ENCODE assay signal across 8 mouse cellular contexts in the genomic region with DNA sequence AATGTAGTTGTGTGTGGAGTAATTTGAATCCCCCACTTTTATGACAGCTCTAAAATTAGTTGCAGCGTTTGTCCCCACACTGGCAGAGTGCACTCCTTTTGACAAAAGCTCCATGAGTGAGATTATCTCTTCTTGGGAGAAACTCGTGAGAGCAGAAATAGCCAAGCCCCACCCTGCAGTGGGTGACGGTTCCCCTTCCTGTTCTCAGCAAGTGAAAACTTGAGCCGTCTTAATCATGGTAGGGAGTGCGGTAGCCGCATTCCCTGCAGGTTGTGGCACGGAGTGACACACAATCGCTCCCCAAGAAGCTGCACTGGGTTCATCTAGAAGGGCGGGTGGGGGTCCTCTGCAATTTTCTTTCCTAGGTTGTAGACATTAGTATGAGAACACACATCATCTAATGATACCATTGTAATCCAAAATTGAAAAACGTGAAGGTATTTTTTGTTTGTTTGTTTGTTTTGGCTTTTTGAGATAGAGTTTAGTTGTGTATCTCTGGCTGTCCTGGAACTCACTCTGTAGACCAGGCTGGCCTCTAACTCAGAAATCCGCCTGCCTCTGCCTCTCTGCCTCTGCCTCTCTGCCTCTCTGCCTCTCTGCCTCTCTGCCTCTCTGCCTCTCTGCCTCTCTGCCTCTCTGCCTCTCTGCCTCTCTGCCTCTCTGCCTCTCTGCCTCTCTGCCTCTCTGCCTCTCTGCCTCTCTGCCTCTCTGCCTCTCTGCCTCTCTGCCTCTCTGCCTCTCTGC. TPM values are rescaled to one million over a fixed set of nuclear protein-coding genes. Genes with fewer than 3 reads are reported as not detected.
A peak's percentile ranks its signal among the peaks of the same experiment; 100 is the strongest.
DNase-seq lines count a peak whose midpoint lies in the region; ATAC-seq and TF ChIP-seq lines count a peak whose summit lies in the region.
"Not testable (repeated sequence)": the region's sequence is repeated elsewhere in the genome, so short reads cannot be mapped to it uniquely, and the experiment has no call there.

No protein-coding gene starts in this region.

- peak; percentile 56 to 60 for TF ChIP-seq EP300 in MEL (IDR thresholded peaks at IDR 0.05; ENCODE audit: low read depth in 1 of 2, low read length in 2 of 2)
- TF ChIP-seq EP300 in heart, adult 2 months (IDR thresholded peaks at IDR 0.05; ENCODE audit: insufficient read depth, low read depth, low read length) = peak; percentile 67; the same call in 1 of the 2 replicates

- H3K9me3 ChIP-seq in MEL (replicated peaks; ENCODE audit: insufficient read depth, low read length); embryonic facial prominence, embryonic 13.5 days; intestine, embryonic 15.5 days; lung, embryonic 16.5 days (ENCODE audit: control insufficient read depth, low read length): not testable (repeated sequence)

- peak; percentile 92 for DNase-seq in MEL (ENCODE audit: low read depth, low spot score)
- DNase-seq in heart, adult 2 months = peak; percentile 60 to 63
- peak; percentile 26 to 29 for DNase-seq in left cerebral cortex, postnatal 14 days (ENCODE audit: low spot score in 2 of 2)
- peak; percentile 13 for DNase-seq in right cerebral cortex, postnatal 14 days
- DNase-seq in thymus, postnatal 25 days = peak; percentile 7

- H3K27ac ChIP-seq in MEL (ENCODE audit: control insufficient read depth, low read depth, low read length) = peak overlapping the region; percentile 94
- peak overlapping the region; percentile 66; the same call in 1 of the 2 replicates for H3K27ac ChIP-seq in embryonic facial prominence, embryonic 13.5 days
- peak overlapping the region; percentile 86 for H3K27ac ChIP-seq in heart, adult 2 months
- H3K27ac ChIP-seq in intestine, embryonic 15.5 days; lung, embryonic 16.5 days (ENCODE audit: low read length): not testable (repeated sequence)

- 54% methylated on average over 11 of the region's 11 CpGs for WGBS in embryonic facial prominence, embryonic 13.5 days
- 24% methylated on average over 11 of the region's 11 CpGs for WGBS in heart, adult 2 months
- WGBS in intestine, embryonic 15.5 days = 57% methylated on average over 11 of the region's 11 CpGs
- WGBS in lung, embryonic 16.5 days = 54% methylated on average over 11 of the region's 11 CpGs

- peak overlapping the region; percentile 12; the same call in 1 of the 2 replicates for H3K4me2 ChIP-seq in embryonic facial prominence, embryonic 13.5 days
- peak overlapping the region; percentile 26; the same call in 1 of the 2 replicates for H3K4me2 ChIP-seq in intestine, embryonic 15.5 days (replicated peaks)
- peak overlapping the region; percentile 7; the same call in 1 of the 2 replicates for H3K4me2 ChIP-seq in lung, embryonic 16.5 days (ENCODE audit: low read depth, low read length)

- peaks cover 13 to 22% of the 10 kb centered on the region in 2 experiments; a peak in 3 of 4 replicates for H3K4me1 ChIP-seq in MEL (ENCODE audit: control insufficient read depth in 1 of 2, insufficient read depth in 2 of 2, low read length in 2 of 2)
- H3K4me1 ChIP-seq in embryonic facial prominence, embryonic 13.5 days = peaks cover 11% of the 10 kb centered on the region
- not testable (repeated sequence) for H3K4me1 ChIP-seq in heart, adult 2 months (ENCODE audit: control insufficient read depth, insufficient read depth, low read length); intestine, embryonic 15.5 days (replicated peaks); lung, embryonic 16.5 days (replicated peaks; ENCODE audit: control insufficient read depth, insufficient read depth, low read length)

- H3K4me3 ChIP-seq in MEL (ENCODE audit: control insufficient read depth in 1 of 2, insufficient read depth in 1 of 2, low read depth in 2 of 2, low read length in 2 of 2) = peak overlapping the region; percentile 69 to 70
- H3K4me3 ChIP-seq in embryonic facial prominence, embryonic 13.5 days; intestine, embryonic 15.5 days (replicated peaks); lung, embryonic 16.5 days (ENCODE audit: low read length): not testable (repeated sequence)
- H3K4me3 ChIP-seq in heart, adult 2 months = peak overlapping the region; percentile 8

- not testable (repeated sequence) for TF ChIP-seq RAD21 in MEL (IDR thresholded peaks at IDR 0.05; ENCODE audit: low read depth, low read length)

- H3K79me2 ChIP-seq in MEL (ENCODE audit: control insufficient read depth, insufficient read depth, low read length, poor library complexity); heart, adult 2 months (replicated peaks; ENCODE audit: control insufficient read depth, insufficient read depth, low read length): not testable (repeated sequence)

- peak overlapping the region; percentile 82 for H3K9ac ChIP-seq in MEL (ENCODE audit: control insufficient read depth, low read depth, low read length, poor library complexity, severe bottlenecking)
- not testable (repeated sequence) for H3K9ac ChIP-seq in embryonic facial prominence, embryonic 13.5 days; intestine, embryonic 15.5 days; lung, embryonic 16.5 days (ENCODE audit: low read length)
- peak overlapping the region; percentile 21; the same call in 1 of the 2 replicates for H3K9ac ChIP-seq in heart, adult 2 months (ENCODE audit: low read depth, low read length)

- intact Hi-C loops in heart, adult 2 months (cut with DNase I) = loop anchor here (2.0 kb wide), 1 partner anchor 29 kb away; no protein-coding TSS in a partner anchor
- intact Hi-C loops in left cerebral cortex, postnatal 14 days (cut with DNase I) = not testable (repeated sequence)

- not testable (repeated sequence) for TF ChIP-seq CTCF in MEL (IDR thresholded peaks at IDR 0.05 in 2 of 3, conservative IDR thresholded peaks at IDR 0.05 in 1 of 3; ENCODE audit: control insufficient read depth in 1 of 3, insufficient read depth in 1 of 3, low read depth in 2 of 3, low read length in 3 of 3, poor library complexity in 1 of 3, severe bottlenecking in 1 of 3); heart, adult 2 months (IDR thresholded peaks at IDR 0.05)

- peaks cover 0 to 16% of the 10 kb centered on the region in 2 experiments; a peak in 2 of 4 replicates for H3K36me3 ChIP-seq in MEL (ENCODE audit: control insufficient read depth in 1 of 2, insufficient read depth in 2 of 2, low read length in 2 of 2)
- peaks cover 20% of the 10 kb centered on the region for H3K36me3 ChIP-seq in embryonic facial prominence, embryonic 13.5 days
- H3K36me3 ChIP-seq in heart, adult 2 months (ENCODE audit: control insufficient read depth, insufficient read depth, low read length); intestine, embryonic 15.5 days; lung, embryonic 16.5 days (ENCODE audit: control insufficient read depth, insufficient read depth, low read length): not testable (repeated sequence)

- ATAC-seq in embryonic facial prominence, embryonic 13.5 days (ENCODE audit: insufficient number of reproducible peaks, insufficient read depth, low FRiP score, low TSS enrichment, low read depth); lung, embryonic 16.5 days (ENCODE audit: low read depth): not testable (repeated sequence)
- peak; percentile 41; the same call in 1 of the 2 replicates for ATAC-seq in intestine, embryonic 15.5 days

- peak; percentile 85 to 95 for TF ChIP-seq POLR2A in MEL (IDR thresholded peaks at IDR 0.05; ENCODE audit: control insufficient read depth in 1 of 2, insufficient read depth in 1 of 2, low read depth in 1 of 2, low read length in 2 of 2, poor library complexity in 1 of 2)
- TF ChIP-seq POLR2A in heart, adult 2 months (IDR thresholded peaks at IDR 0.05; ENCODE audit: insufficient read depth, low read depth, low read length) = peak; percentile 70

- H3K27me3 ChIP-seq in MEL (ENCODE audit: control insufficient read depth in 1 of 2, insufficient read depth in 2 of 2, low read length in 2 of 2); embryonic facial prominence, embryonic 13.5 days; heart, adult 2 months (ENCODE audit: control insufficient read depth, insufficient read depth, low read length); intestine, embryonic 15.5 days (replicated peaks); lung, embryonic 16.5 days (ENCODE audit: control insufficient read depth, insufficient read depth, low read depth, low read length): not testable (repeated sequence)

TF ChIP-seq in MEL, 35 proteins besides CTCF, POLR2A, EP300 and RAD21 (continues in another document):
- TF ChIP-seq MYC (IDR thresholded peaks at IDR 0.05; ENCODE audit: low read depth, low read length) = peak; percentile 55; the same call in 1 of the 2 replicates
- peak; percentile 66 for TF ChIP-seq HCFC1 (IDR thresholded peaks at IDR 0.05; ENCODE audit: low read depth, low read length)
- TF ChIP-seq MAZ (IDR thresholded peaks at IDR 0.05; ENCODE audit: low read depth, low read length) = 0 out of 2 replicates have a peak, but pooled peaks have one; percentile 47

RNA-seq across cellular contexts. Expression of a gene that starts 31.2 kb away (rescaled TPM):
- 115 and 117 TPM in 2 replicates for total RNA-seq in MEL (2012; rRNA removed)
- polyA plus RNA-seq in MEL (2012; ENCODE audit: insufficient read depth in 1 of 2, insufficient read length in 2 of 2, low read depth in 1 of 2, low replicate concordance in 2 of 2, missing spikeins in 1 of 2) = 100 to 1,000 TPM in 1 of 2 experiments, not detected in 1; 166 TPM
- polyA plus RNA-seq in embryonic facial prominence, embryonic 13.5 days (2015; fragmentation: Nextera tagmentation; extraction: Ambion mirVana) = 231 and 257 TPM in 2 replicates
- total RNA-seq in heart, adult 2 months (2021) = 10 to 100 TPM; 47.8 to 51.1 TPM
- 20.4 and 35.6 TPM in 2 replicates for polyA plus RNA-seq in heart, adult 2 months (2012; rRNA removed)
- polyA plus RNA-seq in intestine, embryonic 15.5 days (2015; fragmentation: Nextera tagmentation; extraction: Ambion mirVana) = 179 and 189 TPM in 2 replicates
- total RNA-seq in left cerebral cortex, postnatal 14 days (2021) = 10 to 100 TPM; 62.0 to 65.9 TPM
- polyA plus RNA-seq in lung, embryonic 16.5 days (2015; fragmentation: Nextera tagmentation; extraction: Ambion mirVana) = 172 and 179 TPM in 2 replicates

RNA-seq across cellular contexts. Expression of a gene that starts 37.9 kb away (rescaled TPM):
- total RNA-seq in MEL (2012; rRNA removed) = 5.0 and 5.2 TPM in 2 replicates
- polyA plus RNA-seq in MEL (2012; ENCODE audit: insufficient read depth in 1 of 2, insufficient read length in 2 of 2, low read depth in 1 of 2, low replicate concordance in 2 of 2, missing spikeins in 1 of 2) = 1 to 10 TPM in 1 of 2 experiments, not detected in 1; 8.0 TPM
- 11.9 and 12.8 TPM in 2 replicates for polyA plus RNA-seq in embryonic facial prominence, embryonic 13.5 days (2015; fragmentation: Nextera tagmentation; extraction: Ambion mirVana)
- 1 to 10 TPM; 1.5 to 1.8 TPM for total RNA-seq in heart, adult 2 months (2021)
- 0.61 and 1.3 TPM in 2 replicates for polyA plus RNA-seq in heart, adult 2 months (2012; rRNA removed)
- 3.0 and 3.1 TPM in 2 replicates for polyA plus RNA-seq in intestine, embryonic 15.5 days (2015; fragmentation: Nextera tagmentation; extraction: Ambion mirVana)
- under 1 TPM; 0.81 to 0.89 TPM for total RNA-seq in left cerebral cortex, postnatal 14 days (2021)
- polyA plus RNA-seq in lung, embryonic 16.5 days (2015; fragmentation: Nextera tagmentation; extraction: Ambion mirVana) = 6.3 and 7.0 TPM in 2 replicates

Comparison
In these comparisons a context has a peak if more than half of its experiments do, and no peak if none do; other contexts are left out.
1. DNase-seq: peak in every context shown above with its lines; median percentile 92 in MEL; 62 in heart, adult 2 months; 28 in left cerebral cortex, postnatal 14 days; 13 in right cerebral cortex, postnatal 14 days; 7 in thymus, postnatal 25 days.